ENCODE assay signal across 8 mouse cellular contexts in the genomic region with DNA sequence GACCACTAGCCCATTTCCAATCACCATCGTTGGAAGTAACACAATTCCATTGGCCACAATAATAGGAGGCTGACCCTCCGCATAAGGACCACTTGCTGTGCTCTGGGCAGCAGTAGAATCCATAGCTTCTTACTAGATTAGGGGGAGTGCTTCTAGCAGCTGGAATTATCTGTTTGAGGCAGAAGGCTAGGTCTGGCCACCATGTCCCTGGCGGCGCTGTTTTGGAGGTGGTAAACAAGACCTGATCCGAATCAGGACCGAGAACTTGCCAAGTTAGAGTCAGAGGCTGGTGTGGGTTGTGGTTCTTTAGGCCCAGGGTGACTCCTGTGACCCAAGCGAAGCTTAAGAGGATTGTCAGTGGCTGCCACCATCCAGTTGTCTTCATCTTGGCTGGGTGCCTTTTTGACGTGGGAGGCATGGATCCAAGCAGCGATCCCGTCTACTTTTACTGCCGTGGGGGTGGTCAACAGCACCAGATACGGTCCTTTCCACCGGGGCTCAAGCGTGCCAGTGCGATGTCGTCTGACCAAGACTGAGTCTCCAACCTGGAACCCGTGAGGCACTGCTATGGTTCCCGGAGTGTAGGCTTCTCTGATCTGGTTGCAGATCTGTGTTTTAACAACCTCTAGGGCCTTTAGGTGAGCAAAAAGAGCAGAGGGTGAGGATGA. TPM values are rescaled to one million over a fixed set of nuclear protein-coding genes. Genes with fewer than 3 reads are reported as not detected.
DNase-seq lines count a peak whose midpoint lies in the region; ATAC-seq lines count a peak whose summit lies in the region.

No protein-coding gene starts in this region.

- H3K4me3 ChIP-seq in heart, embryonic 15.5 days, result peak overlapping the region; percentile 95
- H3K4me3 ChIP-seq in limb, embryonic 13.5 days, result peak overlapping the region; percentile 79

- no peaks in the 10 kb centered on the region for H3K9me3 ChIP-seq in heart, embryonic 15.5 days (replicated peaks)
- H3K9me3 ChIP-seq in limb, embryonic 13.5 days, result peaks cover 51% of the 10 kb centered on the region

- DNase-seq in frontal cortex, postnatal 10 days (ENCODE audit: low spot score in 2 of 2), result peak; percentile 15 to 22
- DNase-seq in 3134 (ENCODE audit: extremely low read depth, insufficient read length, low spot score), result peak; percentile 11
- DNase-seq in cerebellum, adult 8-10 months, result peak; percentile 28
- DNase-seq in right cerebral cortex, postnatal 36 days (ENCODE audit: low spot score in 2 of 2), result peak; percentile 5 to 6

- no peak for ATAC-seq in frontal cortex, adult (ENCODE audit: low TSS enrichment)
- no peak for ATAC-seq in heart, embryonic 15.5 days (replicated peaks; ENCODE audit: insufficient number of reproducible peaks, insufficient read depth, low FRiP score, low read depth)
- ATAC-seq in limb, embryonic 13.5 days (ENCODE audit: low FRiP score, low read depth), result no peak
- ATAC-seq in activated CD4-positive, CD25-positive, alpha-beta regulatory T cell, adult 4 months, result no peak

- peaks cover 15% of the 10 kb centered on the region for H3K4me1 ChIP-seq in heart, embryonic 15.5 days (replicated peaks)
- peaks cover 9% of the 10 kb centered on the region for H3K4me1 ChIP-seq in limb, embryonic 13.5 days

- H3K36me3 ChIP-seq in heart, embryonic 15.5 days, result peaks cover 8% of the 10 kb centered on the region; the same call in 1 of the 2 replicates
- H3K36me3 ChIP-seq in limb, embryonic 13.5 days, result peaks cover 44% of the 10 kb centered on the region

- 0 out of 2 replicates have a peak overlapping the region, but pooled peaks have one; percentile 63 for H3K27ac ChIP-seq in heart, embryonic 15.5 days
- H3K27ac ChIP-seq in limb, embryonic 13.5 days, result no peak overlapping the region

- 96% methylated on average over 18 of the region's 18 CpGs for WGBS in heart, embryonic 15.5 days
- WGBS in limb, embryonic 13.5 days, result 98% methylated on average over 18 of the region's 18 CpGs

- H3K4me2 ChIP-seq in heart, embryonic 15.5 days, result peak overlapping the region; percentile 94
- H3K4me2 ChIP-seq in limb, embryonic 13.5 days (replicated peaks), result peak overlapping the region; percentile 90

- no peaks in the 10 kb centered on the region for H3K27me3 ChIP-seq in heart, embryonic 15.5 days
- H3K27me3 ChIP-seq in limb, embryonic 13.5 days, result no peaks in the 10 kb centered on the region

- H3K9ac ChIP-seq in heart, embryonic 15.5 days, result 0 out of 2 replicates have a peak overlapping the region, but pooled peaks have one; percentile 51
- H3K9ac ChIP-seq in limb, embryonic 13.5 days, result peak overlapping the region; percentile 56; the same call in 1 of the 2 replicates

RNA-seq across cellular contexts. Expression of a gene that starts 1.1 kb away (rescaled TPM):
- polyA plus RNA-seq in heart, embryonic 15.5 days (2015; fragmentation: Nextera tagmentation; extraction: Ambion mirVana), result 20.0 and 25.8 TPM in 2 replicates
- polyA plus RNA-seq in limb, embryonic 13.5 days (2015; fragmentation: Nextera tagmentation; extraction: Ambion mirVana), result 32.4 and 37.3 TPM in 2 replicates
- 10 to 100 TPM; 14.7 to 19.4 TPM for polyA plus RNA-seq in activated CD4-positive, CD25-positive, alpha-beta regulatory T cell, adult 4 months (2017; shearing (Covaris generic))
